Mouse (Mus musculus) embryonic fibroblast, embryonic 13.5 days (primary cell): ENCODE measurements around the gene Radil.

Experiments
- CTCF ChIP-seq: IDR thresholded peaks from 2 replicates; pipeline ENCODE4 v1.5.1; 2011; ENCODE audit warnings: mild to moderate bottlenecking, control low read depth, low read length, moderate library complexity, borderline replicate concordance; ENCODE audit not compliant: insufficient read depth
- POLR2A ChIP-seq: IDR thresholded peaks from 2 replicates; pipeline ENCODE4 v1.6.1; 2011; ENCODE audit warnings: low read depth, mild to moderate bottlenecking, control low read depth, low read length, moderate library complexity

- TF ChIP-seq POLR2A (no peak), CTCF (no peak)
These were observed 50.0 kb downstream of the Radil start for GRCm38 (mm10) chr5:142500918-142501317.
